Mouse (Mus musculus): ENCODE data around the gene C1qtnf9. TPM values are rescaled to one million over a fixed set of nuclear protein-coding genes. Genes with fewer than 3 reads are reported as not detected.

Gene C1qtnf9
- total RNA-seq (2023): 1.4 TPM

GRCm38 (mm10) chr14:60767884-60768283 is at the start of gene C1qtnf9:
Gene C1qtnf9 (plus strand): TSS chr14:60768134.

DNA sequence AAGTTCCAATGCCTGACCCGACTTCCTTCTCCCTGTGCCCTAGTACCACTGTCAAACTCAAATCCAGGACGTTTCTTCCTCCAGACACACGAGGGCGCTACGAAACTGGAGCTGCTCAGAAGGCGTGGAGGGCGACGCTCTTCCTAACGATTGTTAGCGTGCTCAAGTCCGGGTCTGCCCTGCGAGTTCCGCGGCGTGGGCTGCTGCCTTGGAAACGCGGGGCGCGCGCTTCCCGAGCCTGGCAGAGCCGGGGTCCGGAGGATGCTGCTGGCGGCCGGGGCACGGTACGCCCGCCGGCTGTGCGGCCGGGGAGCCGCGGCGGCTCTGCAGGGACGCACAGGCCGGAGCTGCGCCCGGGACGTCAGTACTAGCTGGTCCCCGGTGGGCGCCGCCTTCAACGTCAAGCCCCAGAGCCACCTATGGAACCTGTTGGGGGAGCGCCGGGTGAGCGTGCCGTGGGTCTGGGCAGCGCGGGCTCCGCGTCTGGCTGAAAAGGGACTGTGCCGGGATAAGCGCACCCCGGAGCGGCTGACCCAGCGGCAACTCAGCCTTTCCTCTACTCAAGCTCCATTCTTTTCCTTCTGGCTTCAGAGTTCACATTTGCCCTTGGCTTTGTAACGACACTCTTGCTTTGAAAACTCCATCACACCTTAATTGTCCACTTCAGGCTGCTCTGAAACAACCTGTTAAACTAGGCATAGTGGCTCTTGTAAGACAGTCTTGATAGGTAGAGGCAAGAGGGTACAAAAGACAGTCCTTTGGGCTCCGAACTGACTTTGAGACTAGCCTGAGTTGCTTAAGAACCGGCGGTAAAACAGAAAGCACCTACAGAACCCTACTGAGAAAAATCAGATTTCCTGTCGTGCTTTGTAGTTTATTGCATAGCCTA is 16.7 kb downstream of the C1qtnf9 start, which contains the start of gene Mipep:
Mipep (plus strand) TSS at position 147 of the 889 bp plus-strand sequence.

Other genes with a start within 250 kb of the C1qtnf9 start
- gene Spata13, start 134.1 kb upstream of the C1qtnf9 start, total RNA-seq (2023): 110 TPM
- 14.4 TPM for gene Mipep, start 16.4 kb downstream of the C1qtnf9 start, total RNA-seq (2023)

Data from CD8-positive naive resting alpha-beta T cell, adult 57 days (primary cell).